19 mouse cellular contexts compared by ENCODE assay signal in genomic region chr12:106842396-106842795, GRCm38 (mm10).
A peak's percentile ranks its signal among the peaks of the same experiment; 100 is the strongest.
DNase-seq lines count a peak whose midpoint lies in the region; ATAC-seq and TF ChIP-seq lines count a peak whose summit lies in the region.
"Had no signal": no experiment of that assay in that cellular context is flagged by ENCODE, and none has a peak within 500 bp of the region (broad histone marks: within the 10 kb centered on the region; RNA-seq: fewer than 3 reads in every experiment).

No protein-coding gene starts in this region.

- H3K27ac ChIP-seq in midbrain, postnatal 0 days (ENCODE audit: low read depth, low read length) = 0 out of 2 replicates have a peak overlapping the region, but pooled peaks have one; percentile 7
- H3K27ac ChIP-seq in midbrain, embryonic 13.5 days = no peak overlapping the region
- peak overlapping the region; percentile 81 for H3K27ac ChIP-seq in forebrain, embryonic 13.5 days
- H3K27ac ChIP-seq in intestine, embryonic 15.5 days = no peak overlapping the region
- H3K27ac ChIP-seq: embryonic facial prominence, embryonic 12.5 days had no signal

- no peak overlapping the region for H3K4me3 ChIP-seq in midbrain, postnatal 0 days (ENCODE audit: low read depth, low read length)
- no peak overlapping the region for H3K4me3 ChIP-seq in midbrain, embryonic 13.5 days (replicated peaks)
- H3K4me3 ChIP-seq in forebrain, embryonic 13.5 days = no peak overlapping the region
- no peak overlapping the region for H3K4me3 ChIP-seq in intestine, embryonic 15.5 days (replicated peaks)
- H3K4me3 ChIP-seq: embryonic facial prominence, embryonic 12.5 days; heart, embryonic 12.5 days; megakaryocyte, embryonic 14.5 days; myocyte had no signal

- no peaks in the 10 kb centered on the region for H3K27me3 ChIP-seq in midbrain, postnatal 0 days (ENCODE audit: insufficient read depth, low read length)
- peaks cover 4% of the 10 kb centered on the region; the same call in 1 of the 2 replicates for H3K27me3 ChIP-seq in midbrain, embryonic 13.5 days
- no peaks in the 10 kb centered on the region for H3K27me3 ChIP-seq in forebrain, embryonic 13.5 days
- no peaks in the 10 kb centered on the region for H3K27me3 ChIP-seq in intestine, embryonic 15.5 days (replicated peaks)
- H3K27me3 ChIP-seq: embryonic facial prominence, embryonic 12.5 days; heart, embryonic 12.5 days; megakaryocyte, embryonic 14.5 days had no signal

- ATAC-seq in midbrain, postnatal 0 days (ENCODE audit: low FRiP score) = no peak
- no peak for ATAC-seq in midbrain, embryonic 13.5 days
- no peak; the same call in 1 of the 2 replicates for ATAC-seq in forebrain, embryonic 13.5 days
- peak; percentile 93 for ATAC-seq in intestine, embryonic 15.5 days
- ATAC-seq: liver, postnatal 0 days had no signal

- WGBS in midbrain, postnatal 0 days = 52% methylated on average over 8 of the region's 8 CpGs
- 47% methylated on average over 8 of the region's 8 CpGs for WGBS in midbrain, embryonic 13.5 days
- 47% methylated on average over 8 of the region's 8 CpGs for WGBS in forebrain, embryonic 13.5 days
- 43% methylated on average over 8 of the region's 8 CpGs for WGBS in intestine, embryonic 15.5 days

- no peaks in the 10 kb centered on the region for H3K36me3 ChIP-seq in midbrain, postnatal 0 days (ENCODE audit: insufficient read depth, low read length)
- no peaks in the 10 kb centered on the region for H3K36me3 ChIP-seq in midbrain, embryonic 13.5 days
- H3K36me3 ChIP-seq in forebrain, embryonic 13.5 days (ENCODE audit: poor library complexity, severe bottlenecking) = no peaks in the 10 kb centered on the region
- H3K36me3 ChIP-seq in intestine, embryonic 15.5 days = no peaks in the 10 kb centered on the region
- H3K36me3 ChIP-seq: embryonic facial prominence, embryonic 12.5 days; heart, embryonic 12.5 days had no signal

- no peaks in the 10 kb centered on the region for H3K9me3 ChIP-seq in midbrain, postnatal 0 days (ENCODE audit: low read length)
- H3K9me3 ChIP-seq in midbrain, embryonic 13.5 days = no peaks in the 10 kb centered on the region
- 0 out of 2 replicates have a peak, but pooled peaks cover 3% of the 10 kb centered on the region for H3K9me3 ChIP-seq in forebrain, embryonic 13.5 days (replicated peaks)
- no peaks in the 10 kb centered on the region for H3K9me3 ChIP-seq in intestine, embryonic 15.5 days
- H3K9me3 ChIP-seq: embryonic facial prominence, embryonic 12.5 days; heart, embryonic 12.5 days had no signal

- H3K9ac ChIP-seq in midbrain, postnatal 0 days (replicated peaks; ENCODE audit: low read length, poor library complexity, severe bottlenecking) = no peak overlapping the region
- H3K9ac ChIP-seq in midbrain, embryonic 13.5 days (replicated peaks) = no peak overlapping the region; the same call in 1 of the 2 replicates
- H3K9ac ChIP-seq in forebrain, embryonic 13.5 days = no peak overlapping the region
- H3K9ac ChIP-seq in intestine, embryonic 15.5 days = no peak overlapping the region
- H3K9ac ChIP-seq: embryonic facial prominence, embryonic 12.5 days; heart, embryonic 12.5 days; liver, postnatal 0 days had no signal

- no peak overlapping the region for H3K4me2 ChIP-seq in midbrain, postnatal 0 days (ENCODE audit: low read depth, low read length, poor library complexity, severe bottlenecking)
- H3K4me2 ChIP-seq in midbrain, embryonic 13.5 days (replicated peaks) = no peak overlapping the region
- H3K4me2 ChIP-seq in forebrain, embryonic 13.5 days = no peak overlapping the region
- peak overlapping the region; percentile 34; the same call in 1 of the 2 replicates for H3K4me2 ChIP-seq in intestine, embryonic 15.5 days (replicated peaks)
- H3K4me2 ChIP-seq: embryonic facial prominence, embryonic 12.5 days; heart, embryonic 12.5 days had no signal

- no peaks in the 10 kb centered on the region for H3K4me1 ChIP-seq in midbrain, postnatal 0 days (ENCODE audit: insufficient read depth, low read length)
- H3K4me1 ChIP-seq in midbrain, embryonic 13.5 days (replicated peaks) = peaks cover 36% of the 10 kb centered on the region
- H3K4me1 ChIP-seq in forebrain, embryonic 13.5 days = peaks cover 40% of the 10 kb centered on the region
- H3K4me1 ChIP-seq in intestine, embryonic 15.5 days (replicated peaks) = 0 out of 2 replicates have a peak, but pooled peaks cover 2% of the 10 kb centered on the region
- H3K4me1 ChIP-seq: megakaryocyte, embryonic 14.5 days had no signal

- TF ChIP-seq CTCF in midbrain, postnatal 0 days (IDR thresholded peaks at IDR 0.05) = no peak

- DNase-seq in midbrain, postnatal 0 days (ENCODE audit: low spot score) = no peak
- no peak for DNase-seq in spleen, adult 12 weeks (ENCODE audit: low spot score)
- DNase-seq in left cerebral cortex, adult 9 months (ENCODE audit: low spot score in 2 of 2) = no peak
- DNase-seq in cerebellum, postnatal 10 days = no peak
- DNase-seq: adrenal gland, adult 8-10 months; cerebellum, adult 11 months; kidney, adult 11 months; kidney, postnatal 10 days; liver; liver, postnatal 0 days; lung, postnatal 14 days; right cerebral cortex, adult 18-20 months had no signal

Comparison
In these comparisons a context has a peak if more than half of its experiments do, and no peak if none do; other contexts are left out.
1. H3K27ac ChIP-seq: peak in midbrain, postnatal 0 days (single experiment) and forebrain, embryonic 13.5 days (single experiment); none in midbrain, embryonic 13.5 days (single experiment) and intestine, embryonic 15.5 days (single experiment).